Mouse (Mus musculus): ENCODE results near the gene Cib1.

GRCm38 (mm10) chr7:80210982-80211381 lies 21.6 kb downstream of the Cib1 start:
- TF ChIP-seq FLI1 (IDR thresholded peaks at IDR 0.05; ENCODE audit: low read length) (no peak), GATA1 (IDR thresholded peaks at IDR 0.05; ENCODE audit: borderline replicate concordance, low read length) (no peak)

All from megakaryocyte, embryonic 14.5 days (primary cell).